Mouse (Mus musculus): ENCODE data around the gene Chrnd. TPM values are rescaled to one million over a fixed set of nuclear protein-coding genes. Genes with fewer than 3 reads are reported as not detected.

Gene Chrnd
- polyA plus RNA-seq (2015; fragmentation: Nextera tagmentation; extraction: Ambion mirVana), result 0.13 TPM in 1 of 2 replicates, not detected in the other

DNA sequence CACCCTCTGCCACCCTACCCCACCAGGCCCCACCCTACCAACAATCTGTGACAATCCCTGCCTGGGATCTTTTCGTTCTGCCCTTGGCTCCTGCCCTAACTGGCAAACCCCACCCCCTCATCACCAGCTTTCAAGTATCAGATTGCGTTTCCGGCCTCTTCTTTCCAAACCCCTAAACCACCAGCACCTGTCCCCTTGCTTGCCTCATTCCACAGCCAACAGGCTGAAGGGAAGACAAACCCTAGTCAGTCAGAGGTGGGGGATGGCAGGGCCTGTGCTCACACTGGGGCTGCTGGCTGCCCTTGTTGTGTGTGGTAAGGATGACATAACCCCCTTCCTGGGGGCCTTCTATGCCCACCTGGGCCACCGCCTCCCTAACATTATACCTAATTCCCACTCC lies at the start of gene Chrnd:
Gene Chrnd (plus strand): TSS at position 179 of the 400 bp plus-strand sequence.
- ATAC-seq (ENCODE audit: low read depth) (no peak), DNase-seq (no peak)
- Histone ChIP-seq H3K27me3 (peaks cover 54% of the 10 kb centered on the region), H3K4me1 (replicated peaks) (peaks cover 5% of the 10 kb centered on the region; the same call in 1 of the 2 replicates), H3K36me3 (no peaks in the 10 kb centered on the region), H3K4me3 (replicated peaks) (no peak within 1 kb of the TSS), H3K9me3 (replicated peaks) (no peaks in the 10 kb centered on the region), H3K27ac (no peak within 1 kb of the TSS), H3K4me2 (no peak within 1 kb of the TSS), H3K9ac (no peak within 1 kb of the TSS)
- WGBS (ENCODE audit: insufficient replicate concordance), result 38% methylated on average over 4 of the region's 4 CpGs

DNA sequence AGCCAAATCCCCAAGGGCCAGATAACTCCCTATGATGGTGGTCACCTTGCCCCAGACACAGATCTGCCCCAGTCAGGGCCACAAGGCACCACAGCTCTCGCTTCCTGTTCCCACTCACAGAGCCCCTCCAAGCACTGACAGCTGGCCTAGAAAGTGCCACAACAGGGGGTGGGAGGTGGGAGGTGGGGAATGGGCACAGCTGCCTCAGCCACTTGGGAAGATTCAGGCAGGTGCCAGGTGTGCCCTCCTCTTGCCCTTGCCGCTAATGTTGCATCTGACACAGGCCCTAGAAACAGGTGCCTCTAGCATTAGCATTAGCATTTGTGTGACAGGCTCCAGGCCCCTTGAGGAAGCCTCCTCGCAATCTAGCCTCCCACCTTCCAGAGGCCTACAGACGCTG lies 48.9 kb upstream of the Chrnd start:
- no peak overlapping the region for H3K4me3 ChIP-seq (replicated peaks)
- no peaks in the 10 kb centered on the region for H3K36me3 ChIP-seq
- H3K27me3 ChIP-seq, result 0 out of 2 replicates have a peak, but pooled peaks cover 6% of the 10 kb centered on the region
- no peak for ATAC-seq (ENCODE audit: low read depth)
- no peak overlapping the region for H3K27ac ChIP-seq
- no peak overlapping the region for H3K9ac ChIP-seq
- H3K4me1 ChIP-seq (replicated peaks), result no peaks in the 10 kb centered on the region
- no peaks in the 10 kb centered on the region for H3K9me3 ChIP-seq (replicated peaks)
- no peak overlapping the region for H3K4me2 ChIP-seq
- DNase-seq, result no peak
- 64% methylated on average over 4 of the region's 4 CpGs for whole genome bisulfite sequencing (ENCODE audit: insufficient replicate concordance)

DNA sequence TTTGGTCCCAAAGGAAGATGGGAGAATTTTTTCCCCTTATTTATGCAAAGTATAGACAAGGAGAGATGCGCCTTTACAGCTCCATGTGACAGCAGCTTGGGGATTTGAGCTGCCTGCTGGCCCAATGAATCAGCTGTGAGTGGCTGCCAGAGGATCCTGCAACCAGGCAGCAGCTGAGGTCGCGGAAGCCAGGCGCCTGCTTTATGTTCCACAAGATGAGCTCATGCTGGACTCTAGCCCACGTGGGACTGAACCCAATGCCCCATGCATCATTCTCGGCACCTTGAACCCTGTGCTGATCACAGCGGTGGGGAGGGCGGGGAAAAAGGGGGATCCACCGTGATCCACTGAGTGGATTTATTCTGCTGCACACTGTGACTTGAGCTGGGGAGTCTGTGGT lies 48.0 kb upstream of the Chrnd start:
- Histone ChIP-seq H3K4me3 (replicated peaks) (no peak overlapping the region), H3K4me1 (replicated peaks) (no peaks in the 10 kb centered on the region), H3K9me3 (replicated peaks) (no peaks in the 10 kb centered on the region), H3K27ac (no peak overlapping the region), H3K9ac (no peak overlapping the region), H3K36me3 (no peaks in the 10 kb centered on the region), H3K27me3 (0 out of 2 replicates have a peak, but pooled peaks cover 13% of the 10 kb centered on the region), H3K4me2 (no peak overlapping the region)
- WGBS (ENCODE audit: insufficient replicate concordance), result 64% methylated on average over 9 of the region's 9 CpGs
- DNase-seq (no peak), ATAC-seq (ENCODE audit: low read depth) (no peak)

DNA sequence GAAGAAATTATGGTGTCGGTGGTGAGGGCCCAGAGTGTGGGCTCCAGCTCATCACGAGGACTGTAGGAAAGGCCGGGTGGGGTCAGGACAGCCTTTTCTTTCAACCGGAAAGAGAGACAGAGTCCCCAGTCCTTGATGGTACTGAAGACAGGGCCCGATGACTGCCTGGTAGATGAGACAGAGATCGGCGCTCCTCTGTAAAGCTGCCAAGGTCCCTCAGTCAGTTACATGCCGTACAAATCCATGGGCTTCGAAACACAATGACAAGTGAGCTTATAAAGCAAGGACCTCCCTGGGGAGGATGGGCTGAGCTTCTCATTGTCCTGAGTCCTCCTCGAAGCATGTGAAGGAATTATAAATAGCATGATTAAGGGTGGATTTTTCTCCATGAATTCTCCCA lies 47.3 kb upstream of the Chrnd start:
- H3K4me2 ChIP-seq, result no peak overlapping the region
- H3K36me3 ChIP-seq, result no peaks in the 10 kb centered on the region
- H3K4me3 ChIP-seq (replicated peaks), result no peak overlapping the region
- 0 out of 2 replicates have a peak, but pooled peaks cover 14% of the 10 kb centered on the region for H3K27me3 ChIP-seq
- ATAC-seq (ENCODE audit: low read depth) (no peak), DNase-seq (no peak)
- H3K9me3 ChIP-seq (replicated peaks), result no peaks in the 10 kb centered on the region
- H3K4me1 ChIP-seq (replicated peaks), result no peaks in the 10 kb centered on the region
- no peak overlapping the region for H3K9ac ChIP-seq
- no peak overlapping the region for H3K27ac ChIP-seq
- WGBS (ENCODE audit: insufficient replicate concordance), result 71% methylated on average over 10 of the region's 10 CpGs

DNA sequence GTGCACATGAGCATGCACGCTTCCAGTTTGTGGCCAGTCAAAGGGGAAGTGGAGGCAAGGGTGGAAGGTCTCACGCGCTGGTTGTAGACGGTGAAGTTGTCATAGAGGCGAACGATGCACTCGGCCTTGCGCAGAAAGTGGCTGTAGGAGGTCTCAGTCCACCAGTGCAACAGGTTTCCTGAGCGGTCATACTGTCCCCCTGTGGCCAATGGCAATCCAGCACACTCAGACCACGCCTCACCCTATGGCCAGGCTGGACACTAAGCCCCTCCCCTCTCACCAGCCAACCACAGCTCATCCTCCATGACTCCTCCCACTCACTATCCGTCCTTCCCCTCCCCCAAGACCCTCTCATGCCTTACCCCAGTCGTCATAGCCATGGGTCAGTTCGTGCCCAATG lies 41.0 kb upstream of the Chrnd start:
- no peak overlapping the region for H3K4me2 ChIP-seq
- no peak for DNase-seq
- H3K27me3 ChIP-seq, result peaks cover 64% of the 10 kb centered on the region
- H3K9ac ChIP-seq, result no peak overlapping the region
- no peak overlapping the region for H3K4me3 ChIP-seq (replicated peaks)
- no peak overlapping the region for H3K27ac ChIP-seq
- 31% methylated on average over 13 of the region's 13 CpGs for WGBS (ENCODE audit: insufficient replicate concordance)
- H3K4me1 ChIP-seq (replicated peaks), result peaks cover 1% of the 10 kb centered on the region; the same call in 1 of the 2 replicates
- H3K9me3 ChIP-seq (replicated peaks), result no peaks in the 10 kb centered on the region
- H3K36me3 ChIP-seq, result no peaks in the 10 kb centered on the region
- no peak for ATAC-seq (ENCODE audit: low read depth)

DNA sequence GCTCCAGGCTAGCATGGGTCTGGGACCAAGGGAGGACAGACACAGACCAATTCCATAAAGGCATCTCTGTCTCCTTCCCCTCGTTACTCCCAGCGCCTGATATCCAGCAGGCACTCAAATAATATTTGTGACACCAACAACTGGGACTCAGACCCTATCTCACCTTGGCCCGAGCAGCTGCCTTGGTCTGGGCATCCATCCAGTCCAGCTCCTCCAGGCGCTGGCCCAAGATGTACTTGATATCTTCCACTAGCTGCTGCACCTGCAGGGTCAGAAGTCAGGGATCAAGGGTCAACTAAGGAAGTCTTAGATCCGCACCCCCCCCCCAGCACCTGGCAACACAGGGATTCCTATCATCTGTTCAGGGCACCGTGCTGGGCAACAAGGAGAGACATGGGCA lies 39.1 kb upstream of the Chrnd start:
- Histone ChIP-seq H3K36me3 (no peaks in the 10 kb centered on the region), H3K4me3 (replicated peaks) (no peak overlapping the region), H3K4me1 (replicated peaks) (peaks cover 4% of the 10 kb centered on the region; the same call in 1 of the 2 replicates), H3K9ac (no peak overlapping the region), H3K9me3 (replicated peaks) (no peaks in the 10 kb centered on the region), H3K27ac (no peak overlapping the region), H3K4me2 (no peak overlapping the region), H3K27me3 (peaks cover 80% of the 10 kb centered on the region)
- 61% methylated on average over 6 of the region's 6 CpGs for WGBS (ENCODE audit: insufficient replicate concordance)
- DNase-seq (no peak), ATAC-seq (ENCODE audit: low read depth) (no peak)

DNA sequence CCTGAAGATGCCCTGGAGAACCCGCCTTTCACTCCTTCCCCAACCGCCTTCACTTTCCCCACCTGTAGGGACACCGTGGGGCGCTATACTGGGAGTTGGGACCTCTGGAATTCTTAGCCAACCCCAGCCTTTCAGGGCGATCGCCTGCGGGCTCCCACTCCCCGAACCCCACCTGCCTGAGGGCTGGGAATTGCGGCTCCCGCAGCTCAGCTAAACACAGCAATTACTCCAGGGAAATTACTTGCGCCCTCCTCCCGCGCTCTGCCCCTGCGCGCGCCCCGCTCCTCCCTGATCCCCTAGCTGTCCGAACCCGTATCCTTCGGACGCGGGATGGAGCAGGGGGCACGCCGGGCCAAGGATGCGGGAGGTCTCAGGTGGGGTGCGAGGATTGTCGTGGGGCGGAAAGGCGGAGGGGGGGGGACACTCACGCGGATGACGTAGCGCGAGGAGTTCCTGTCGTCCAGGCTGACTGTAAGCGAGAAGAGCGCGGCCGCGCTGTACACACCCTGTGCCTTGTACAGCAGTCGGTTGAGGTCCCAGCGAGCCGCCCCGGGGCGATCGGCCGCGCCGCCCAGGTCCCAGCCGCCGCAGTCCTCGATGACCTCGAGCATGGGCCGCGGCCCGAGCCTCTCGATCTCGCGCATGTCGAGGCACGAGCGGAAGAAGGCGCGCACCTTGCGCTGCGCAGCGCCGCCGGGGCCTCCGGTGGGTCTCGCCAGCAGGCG lies 36.5 kb upstream of the Chrnd start:
- Histone ChIP-seq H3K4me3 (replicated peaks) (peak overlapping the region; percentile 19), H3K27ac (no peak overlapping the region), H3K4me2 (peak overlapping the region; percentile 34), H3K4me1 (replicated peaks) (peaks cover 4% of the 10 kb centered on the region; the same call in 1 of the 2 replicates), H3K9ac (no peak overlapping the region), H3K27me3 (peaks cover 90% of the 10 kb centered on the region), H3K9me3 (replicated peaks) (no peaks in the 10 kb centered on the region), H3K36me3 (no peaks in the 10 kb centered on the region)
- ATAC-seq (ENCODE audit: low read depth), result no peak
- WGBS (ENCODE audit: insufficient replicate concordance), result 2% methylated on average over 72 of the region's 72 CpGs
- no peak for DNase-seq

DNA sequence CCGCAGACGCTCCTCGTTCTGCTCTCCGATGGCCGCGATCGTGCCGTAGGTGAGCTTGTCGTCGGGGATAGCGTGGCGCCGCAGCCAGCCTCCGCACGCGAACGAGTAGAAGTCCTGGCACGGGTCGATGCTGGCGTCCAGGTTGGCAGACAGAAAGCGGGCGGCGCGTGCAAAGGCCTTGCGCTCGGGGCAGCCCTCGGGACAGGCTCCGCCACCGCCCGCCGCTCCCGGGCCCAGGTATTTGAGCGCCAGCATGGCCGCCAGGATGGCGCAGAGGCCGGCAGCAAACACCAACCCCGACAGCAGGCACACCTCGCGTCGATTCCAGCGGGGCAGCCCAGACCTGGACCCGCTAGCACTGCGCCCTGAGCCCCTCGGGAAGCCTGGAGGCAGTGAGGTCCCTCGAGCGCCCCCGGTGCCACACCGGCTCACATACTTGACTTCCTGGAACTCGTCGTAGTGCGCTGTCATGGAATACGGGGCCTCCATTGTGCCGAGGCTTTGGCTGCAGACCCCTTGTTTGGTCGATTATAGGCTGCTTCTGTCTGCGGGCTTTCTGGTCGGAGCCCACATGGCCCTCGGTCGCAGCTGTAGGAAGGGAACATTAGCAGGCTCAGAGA lies 35.8 kb upstream of the Chrnd start:
- peaks cover 4% of the 10 kb centered on the region; the same call in 1 of the 2 replicates for H3K4me1 ChIP-seq (replicated peaks)
- 3% methylated on average over 57 of the region's 58 CpGs for WGBS (ENCODE audit: insufficient replicate concordance)
- no peak overlapping the region for H3K9ac ChIP-seq
- no peak overlapping the region for H3K27ac ChIP-seq
- DNase-seq, result no peak
- ATAC-seq (ENCODE audit: low read depth), result no peak
- no peaks in the 10 kb centered on the region for H3K36me3 ChIP-seq
- H3K9me3 ChIP-seq (replicated peaks), result no peaks in the 10 kb centered on the region
- peak overlapping the region; percentile 34 for H3K4me2 ChIP-seq
- peaks cover 95% of the 10 kb centered on the region for H3K27me3 ChIP-seq
- H3K4me3 ChIP-seq (replicated peaks), result peak overlapping the region; percentile 19

DNA sequence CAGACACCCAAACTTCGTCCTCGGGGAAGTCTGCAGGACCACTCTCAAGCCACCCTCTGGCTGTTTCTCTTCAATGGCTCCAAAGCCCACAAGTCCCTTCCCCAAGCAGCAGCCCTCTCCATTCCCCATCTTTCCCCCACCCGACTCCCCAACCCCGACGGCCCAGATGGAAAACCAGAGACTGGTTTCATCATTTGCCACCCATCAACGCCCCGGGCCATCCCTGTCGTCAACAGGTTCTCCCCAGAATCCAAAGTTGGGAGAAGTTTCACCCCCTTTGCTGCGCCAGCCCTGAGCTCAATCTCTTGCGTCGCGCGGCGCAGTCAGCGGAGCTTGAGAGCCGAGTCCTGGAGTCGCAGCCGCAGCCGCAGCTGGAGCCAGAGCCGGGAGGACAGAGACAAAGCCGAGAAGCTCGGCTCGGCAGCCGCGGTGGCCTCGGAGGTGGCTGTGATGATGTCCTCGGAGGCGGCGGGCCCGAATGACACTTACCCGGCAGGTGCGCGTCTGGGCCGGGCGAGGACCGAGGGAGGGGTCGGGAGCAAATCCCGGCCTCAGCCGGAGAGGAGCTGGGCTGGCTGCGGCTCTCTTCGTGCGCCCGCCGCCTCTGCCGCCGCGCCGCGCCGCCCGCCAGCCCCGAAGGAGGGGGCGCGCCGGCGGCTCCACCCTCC lies 34.7 kb upstream of the Chrnd start:
- H3K9ac ChIP-seq, result no peak overlapping the region
- no peak overlapping the region for H3K27ac ChIP-seq
- WGBS (ENCODE audit: insufficient replicate concordance), result 3% methylated on average over 41 of the region's 56 CpGs
- no peaks in the 10 kb centered on the region for H3K36me3 ChIP-seq
- H3K4me2 ChIP-seq, result 0 out of 2 replicates have a peak overlapping the region, but pooled peaks have one; percentile 8
- peaks cover 95% of the 10 kb centered on the region for H3K27me3 ChIP-seq
- no peak for ATAC-seq (ENCODE audit: low read depth)
- H3K4me1 ChIP-seq (replicated peaks), result peaks cover 4% of the 10 kb centered on the region; the same call in 1 of the 2 replicates
- no peak for DNase-seq
- no peaks in the 10 kb centered on the region for H3K9me3 ChIP-seq (replicated peaks)
- no peak overlapping the region for H3K4me3 ChIP-seq (replicated peaks)

DNA sequence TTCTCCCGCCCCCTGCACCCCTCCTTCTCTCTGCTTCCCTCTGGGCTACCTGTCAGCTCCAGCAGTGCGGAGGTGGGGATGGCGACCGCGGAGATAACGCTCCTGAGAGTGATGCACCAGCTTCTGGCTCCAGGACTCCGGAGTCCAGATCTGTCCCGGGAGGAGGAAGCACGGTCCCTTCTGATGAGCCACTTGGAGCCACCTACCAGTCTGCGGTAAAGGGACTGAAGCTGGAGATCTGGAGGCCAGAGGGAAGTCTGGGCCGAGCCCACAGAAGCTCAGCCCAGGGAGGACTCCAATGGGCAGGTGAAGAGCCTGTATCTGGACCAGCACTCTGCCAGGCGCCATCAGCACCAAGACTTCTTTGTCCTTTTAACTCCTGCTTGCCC lies 34.2 kb upstream of the Chrnd start, which contains the start of gene Ecel1:
Gene Ecel1 (minus strand): TSS at position 323 of the 389 bp plus-strand sequence.
- ATAC-seq (ENCODE audit: low read depth) (no peak), DNase-seq (no peak)
- no peaks in the 10 kb centered on the region for H3K9me3 ChIP-seq (replicated peaks)
- peaks cover 4% of the 10 kb centered on the region; the same call in 1 of the 2 replicates for H3K4me1 ChIP-seq (replicated peaks)
- WGBS (ENCODE audit: insufficient replicate concordance), result 2% methylated on average over 12 of the region's 12 CpGs
- H3K4me2 ChIP-seq, result 0 out of 2 replicates have a peak within 1 kb of the TSS, but pooled peaks have one; percentile 8
- no peak within 1 kb of the TSS for H3K4me3 ChIP-seq (replicated peaks)
- no peak within 1 kb of the TSS for H3K27ac ChIP-seq
- no peaks in the 10 kb centered on the region for H3K36me3 ChIP-seq
- H3K27me3 ChIP-seq, result peaks cover 91% of the 10 kb centered on the region
- no peak within 1 kb of the TSS for H3K9ac ChIP-seq

DNA sequence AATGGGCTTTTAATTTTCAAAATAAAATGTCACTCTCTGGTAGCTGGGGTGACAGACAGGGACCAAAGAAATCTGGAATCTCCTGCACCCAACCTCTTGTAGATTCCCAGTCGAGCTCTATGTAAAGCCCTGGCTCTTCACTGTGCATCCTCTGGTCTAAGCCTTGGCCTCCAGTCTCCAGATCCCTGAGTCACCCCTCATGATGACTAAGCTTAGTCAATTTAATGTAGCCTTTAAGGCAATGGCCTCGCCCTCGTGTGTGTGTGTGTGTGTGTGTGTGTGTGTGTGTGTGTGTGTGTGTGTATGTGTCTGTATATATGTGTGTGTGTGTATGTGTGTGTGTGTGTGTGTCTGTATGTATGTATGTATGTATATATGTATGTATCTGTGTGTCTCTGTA lies 31.0 kb upstream of the Chrnd start:
- WGBS (ENCODE audit: insufficient replicate concordance), result 41% methylated on average over 3 of the region's 3 CpGs

More for the DNA sequence above, 31.0 kb upstream of the Chrnd start:
- H3K9me3 ChIP-seq (replicated peaks), result no peaks in the 10 kb centered on the region
- no peak overlapping the region for H3K27ac ChIP-seq
- H3K4me3 ChIP-seq (replicated peaks), result no peak overlapping the region
- H3K36me3 ChIP-seq, result no peaks in the 10 kb centered on the region
- H3K4me2 ChIP-seq, result no peak overlapping the region
- no peak overlapping the region for H3K9ac ChIP-seq
- ATAC-seq (ENCODE audit: low read depth), result no peak
- peaks cover 3% of the 10 kb centered on the region; the same call in 1 of the 2 replicates for H3K4me1 ChIP-seq (replicated peaks)
- DNase-seq, result no peak
- peaks cover 70% of the 10 kb centered on the region for H3K27me3 ChIP-seq

Data from liver, embryonic 13.5 days (tissue).